Mouse (Mus musculus): ENCODE results near the gene Gipc1. TPM values are rescaled to one million over a fixed set of nuclear protein-coding genes. Genes with fewer than 3 reads are reported as not detected.

The Gipc1 gene
- total and polyA plus RNA-seq, 3 experiments: 21.0 to 25.8 (median 22.6) TPM

- TF ChIP-seq MAZ (IDR thresholded peaks at IDR 0.05; ENCODE audit: low read depth, low read length): peak; percentile 66; the same call in 1 of the 2 replicates
- TF ChIP-seq ELF1 (IDR thresholded peaks at IDR 0.05; ENCODE audit: low read depth, low read length): peak; percentile 78
Observed at GRCm38 (mm10) chr8:83698291-83698660, 45.8 kb downstream of the Gipc1 start (continued).

- Histone ChIP-seq H3K27me3 (replicated peaks) (no peaks in the 10 kb centered on the region), H3K4me1 (ENCODE audit: control insufficient read depth in 1 of 2, insufficient read depth in 2 of 2) (peaks cover 25 to 49% of the 10 kb centered on the region in 2 experiments), H3K9ac (ENCODE audit: insufficient read depth, low read depth) (peak within 1 kb of the TSS; percentile 85), H3K4me2 (ENCODE audit: insufficient read depth, low read depth, poor library complexity, severe bottlenecking) (peak within 1 kb of the TSS; percentile 64), H3K9me3 (replicated peaks; ENCODE audit: low read length) (peaks cover 6% of the 10 kb centered on the region), H3K4me3 (replicated peaks in 1 of 3; ENCODE audit: low read depth in 2 of 3, low read length in 2 of 3, poor library complexity in 1 of 3) (peak within 1 kb of the TSS; percentile 72 to 94 (median 84)), H3K79me2 (replicated peaks; ENCODE audit: control insufficient read depth, extremely low read depth, insufficient read depth, poor library complexity, severe bottlenecking) (peaks cover 27% of the 10 kb centered on the region), H3K27ac (ENCODE audit: insufficient read depth, low read depth) (peak within 1 kb of the TSS; percentile 69), H3K36me3 (replicated peaks in 1 of 2; ENCODE audit: control insufficient read depth in 1 of 2, insufficient read depth in 1 of 2, low read length in 1 of 2) (peaks cover 0 to 25% of the 10 kb centered on the region in 2 experiments)
- DNase-seq (ENCODE audit: extremely low read depth): peak; percentile 60
- dilution Hi-C loops (cut with MboI; ENCODE audit: extremely low pct_ligation_motif_present, extremely low pct_unique_long_range_greater_than_20kb, low sequenced_read_pairs): no loop called here
- TF ChIP-seq POLR2A (IDR thresholded peaks at IDR 0.05; ENCODE audit: low read depth, low read length) (peak; percentile 70), NRF1 (IDR thresholded peaks at IDR 0.05; ENCODE audit: low read depth, low read length) (0 out of 2 replicates have a peak, but pooled peaks have one; percentile 45), HCFC1 (IDR thresholded peaks at IDR 0.05; ENCODE audit: low read depth, low read length) (no peak), USF1 (IDR thresholded peaks at IDR 0.05; ENCODE audit: low read depth, low read length) (peak; percentile 88), BHLHE40 (IDR thresholded peaks at IDR 0.05; ENCODE audit: low read depth, low read length) (peak; percentile 91), NELFE (IDR thresholded peaks at IDR 0.05; ENCODE audit: low read depth, low read length) (peak; percentile 70), JUN (IDR thresholded peaks at IDR 0.05; ENCODE audit: insufficient read depth, low read depth, low read length) (no peak), TCF12 (IDR thresholded peaks at IDR 0.05; ENCODE audit: low read depth, low read length) (0 out of 2 replicates have a peak, but pooled peaks have one; percentile 1), ETS1 (conservative IDR thresholded peaks at IDR 0.05; ENCODE audit: low read depth, low read length) (no peak), SIN3A (IDR thresholded peaks at IDR 0.05; ENCODE audit: low read length) (0 out of 2 replicates have a peak, but pooled peaks have one; percentile 23)
- in situ Hi-C loops (cut with MboI; ENCODE audit: low pct_ligation_motif_present, low pct_unique_long_range_greater_than_20kb, low sequenced_read_pairs): no loop called here
Observed at GRCm38 (mm10) chr8:83698661-83699453, 46.4 kb downstream of the Gipc1 start, which contains the start of gene Pkn1. Gene Pkn1 (minus strand): TSS chr8:83699179.

GRCm38 (mm10) chr8:83699566-83699965 lies 47.1 kb downstream of the Gipc1 start:
- peak; percentile 68 for DNase-seq (ENCODE audit: extremely low read depth)
- Histone ChIP-seq H3K9me3 (replicated peaks; ENCODE audit: low read length) (peaks cover 6% of the 10 kb centered on the region), H3K36me3 (replicated peaks in 1 of 2; ENCODE audit: control insufficient read depth in 1 of 2, insufficient read depth in 1 of 2, low read length in 1 of 2) (peaks cover 0 to 20% of the 10 kb centered on the region in 2 experiments), H3K79me2 (replicated peaks; ENCODE audit: control insufficient read depth, extremely low read depth, insufficient read depth, poor library complexity, severe bottlenecking) (peaks cover 22% of the 10 kb centered on the region), H3K27ac (ENCODE audit: insufficient read depth, low read depth) (peak overlapping the region; percentile 69), H3K4me2 (ENCODE audit: insufficient read depth, low read depth, poor library complexity, severe bottlenecking) (peak overlapping the region; percentile 46), H3K27me3 (replicated peaks) (no peaks in the 10 kb centered on the region), H3K4me1 (ENCODE audit: control insufficient read depth in 1 of 2, insufficient read depth in 2 of 2) (peaks cover 22 to 42% of the 10 kb centered on the region in 2 experiments), H3K9ac (ENCODE audit: insufficient read depth, low read depth) (peak overlapping the region; percentile 85), H3K4me3 (replicated peaks in 1 of 3; ENCODE audit: low read depth in 2 of 3, low read length in 2 of 3, poor library complexity in 1 of 3) (peak overlapping the region; percentile 71 to 94 (median 72))
- dilution Hi-C loops (cut with MboI; ENCODE audit: extremely low pct_ligation_motif_present, extremely low pct_unique_long_range_greater_than_20kb, low sequenced_read_pairs): no loop called here
- in situ Hi-C loops (cut with MboI; ENCODE audit: low pct_ligation_motif_present, low pct_unique_long_range_greater_than_20kb, low sequenced_read_pairs): no loop called here
- 0 out of 2 replicates have a peak, but pooled peaks have one; percentile 21 for TF ChIP-seq ETS1 (conservative IDR thresholded peaks at IDR 0.05; ENCODE audit: low read depth, low read length)
- no peak for TF ChIP-seq NRF1 (IDR thresholded peaks at IDR 0.05; ENCODE audit: low read depth, low read length)
- no peak for TF ChIP-seq GABPA (IDR thresholded peaks at IDR 0.05; ENCODE audit: insufficient replicate concordance, low read depth, low read length)
- TF ChIP-seq ZNF384 (IDR thresholded peaks at IDR 0.05; ENCODE audit: low read depth, low read length): no peak
- no peak; the same call in 1 of the 2 replicates for TF ChIP-seq HCFC1 (IDR thresholded peaks at IDR 0.05; ENCODE audit: low read depth, low read length)
- peak; percentile 59 for TF ChIP-seq USF1 (IDR thresholded peaks at IDR 0.05; ENCODE audit: low read depth, low read length)
- 0 out of 2 replicates have a peak, but pooled peaks have one; percentile 37 for TF ChIP-seq TCF12 (IDR thresholded peaks at IDR 0.05; ENCODE audit: low read depth, low read length)
- TF ChIP-seq MYC (IDR thresholded peaks at IDR 0.05; ENCODE audit: low read depth, low read length): peak; percentile 18; the same call in 1 of the 2 replicates
- TF ChIP-seq MXI1 (IDR thresholded peaks at IDR 0.05; ENCODE audit: low read depth, low read length): 0 out of 2 replicates have a peak, but pooled peaks have one; percentile 9
- no peak for TF ChIP-seq EP300 (IDR thresholded peaks at IDR 0.05; ENCODE audit: low read length)
- TF ChIP-seq PAX5 (IDR thresholded peaks at IDR 0.05; ENCODE audit: low read length): no peak
- TF ChIP-seq BHLHE40 (IDR thresholded peaks at IDR 0.05; ENCODE audit: low read depth, low read length): peak; percentile 75
- TF ChIP-seq ELF1 (IDR thresholded peaks at IDR 0.05; ENCODE audit: low read depth, low read length): peak; percentile 79
- peak; percentile 76; the same call in 1 of the 2 replicates for TF ChIP-seq TBP (conservative IDR thresholded peaks at IDR 0.05; ENCODE audit: low read depth, low read length)
- TF ChIP-seq JUN (IDR thresholded peaks at IDR 0.05; ENCODE audit: insufficient read depth, low read depth, low read length): no peak
